25 mouse cellular contexts compared by ENCODE assay signal in genomic region chr9:47387716-47388300, GRCm38 (mm10).
DNase-seq lines count a peak whose midpoint lies in the region; ATAC-seq and TF ChIP-seq lines count a peak whose summit lies in the region.
"Had no signal": no experiment of that assay in that cellular context is flagged by ENCODE, and none has a peak within 500 bp of the region (broad histone marks: within the 10 kb centered on the region; RNA-seq: fewer than 3 reads in every experiment).

No protein-coding gene starts in this region.

- no peak overlapping the region for H3K9ac ChIP-seq in forebrain, embryonic 14.5 days (ENCODE audit: low read length)
- H3K9ac ChIP-seq: embryonic facial prominence, embryonic 13.5 days; heart, embryonic 12.5 days; limb, embryonic 15.5 days; liver, embryonic 14.5 days; lung, embryonic 14.5 days had no signal

- H3K4me1 ChIP-seq in forebrain, embryonic 14.5 days (ENCODE audit: control insufficient read depth, insufficient read depth, low read length), result peaks cover 20% of the 10 kb centered on the region
- H3K4me1 ChIP-seq: heart, embryonic 12.5 days; megakaryocyte, embryonic 14.5 days had no signal

- peak; percentile 57 for DNase-seq in cerebellum, adult 11 months
- DNase-seq in cerebellum, postnatal 4 days (ENCODE audit: low spot score in 2 of 2), result no peak
- DNase-seq in left cerebral cortex, adult 2 months (ENCODE audit: extremely low spot score in 1 of 2, low spot score in 2 of 2), result no peak
- DNase-seq in left cerebral cortex, postnatal 25 days (ENCODE audit: low spot score in 2 of 2), result no peak
- DNase-seq in cerebellum, adult 9-10 months, result peak; percentile 67
- DNase-seq in forebrain, embryonic 14.5 days (ENCODE audit: low spot score), result peak; percentile 42
- no peak for DNase-seq in MN1 (ENCODE audit: low spot score)
- DNase-seq in heart, adult 9 months (ENCODE audit: low spot score in 2 of 2), result no peak
- DNase-seq: adrenal gland, postnatal 10 days; embryo, embryonic 11 days; gastrocnemius, postnatal 14 days; heart, postnatal 10 days; kidney, postnatal 36 days; left cerebral cortex, postnatal 4 days; lung, embryonic 14.5 days; lung, postnatal 36 days; thymus, postnatal 25 days had no signal

- ATAC-seq in forebrain, embryonic 14.5 days, result no peak
- ATAC-seq: intestine, postnatal 0 days; midbrain, embryonic 16.5 days had no signal

- intact Hi-C loops in left cerebral cortex, adult 2 months (cut with DNase I), result no loop called here
- intact Hi-C loops in left cerebral cortex, postnatal 25 days (cut with DNase I), result no loop called here

- H3K27me3 ChIP-seq in forebrain, embryonic 14.5 days (replicated peaks; ENCODE audit: control insufficient read depth, insufficient read depth, low read length), result no peaks in the 10 kb centered on the region
- H3K27me3 ChIP-seq: megakaryocyte, embryonic 14.5 days had no signal

- H3K36me3 ChIP-seq in forebrain, embryonic 14.5 days (ENCODE audit: control insufficient read depth, insufficient read depth, low read length), result no peaks in the 10 kb centered on the region
- H3K36me3 ChIP-seq: embryonic facial prominence, embryonic 13.5 days; heart, embryonic 12.5 days; limb, embryonic 15.5 days had no signal

- 18% methylated on average over 8 of the region's 8 CpGs for WGBS in forebrain, embryonic 14.5 days

- no peaks in the 10 kb centered on the region for H3K9me3 ChIP-seq in forebrain, embryonic 14.5 days (replicated peaks; ENCODE audit: control insufficient read depth, low read length)
- H3K9me3 ChIP-seq: embryonic facial prominence, embryonic 13.5 days; heart, embryonic 12.5 days; limb, embryonic 15.5 days had no signal

- TF ChIP-seq CTCF in left cerebral cortex, adult 2 months (IDR thresholded peaks at IDR 0.05), result no peak

- H3K4me2 ChIP-seq in forebrain, embryonic 14.5 days (ENCODE audit: low read length), result no peak overlapping the region
- H3K4me2 ChIP-seq: embryonic facial prominence, embryonic 13.5 days; heart, embryonic 12.5 days; limb, embryonic 15.5 days; lung, embryonic 14.5 days had no signal

- no peak overlapping the region for H3K4me3 ChIP-seq in left cerebral cortex, adult 2 months
- no peak overlapping the region for H3K4me3 ChIP-seq in forebrain, embryonic 14.5 days (ENCODE audit: low read depth, low read length)
- H3K4me3 ChIP-seq: embryonic facial prominence, embryonic 13.5 days; erythroblast, embryonic 14.5 days; heart, embryonic 12.5 days; limb, embryonic 15.5 days; megakaryocyte, embryonic 14.5 days had no signal

- peak overlapping the region; percentile 55; the same call in 1 of the 2 replicates for H3K27ac ChIP-seq in left cerebral cortex, adult 2 months
- H3K27ac ChIP-seq in forebrain, embryonic 14.5 days (ENCODE audit: low read depth, low read length), result no peak overlapping the region
- H3K27ac ChIP-seq: embryonic facial prominence, embryonic 13.5 days; limb, embryonic 15.5 days; liver, embryonic 14.5 days had no signal

Comparison
In these comparisons a context has a peak if more than half of its experiments do, and no peak if none do; other contexts are left out.
1. DNase-seq: peak in cerebellum, adult 11 months (single experiment), cerebellum, adult 9-10 months (single experiment) and forebrain, embryonic 14.5 days (single experiment); none in cerebellum, postnatal 4 days (0 of 2), left cerebral cortex, adult 2 months (0 of 2), left cerebral cortex, postnatal 25 days (0 of 2), MN1 (single experiment) and heart, adult 9 months (0 of 2).